Mouse (Mus musculus): ENCODE measurements around the gene Tbc1d23. TPM values are rescaled to one million over a fixed set of nuclear protein-coding genes. Genes with fewer than 3 reads are reported as not detected.

Tbc1d23 gene
- polyA plus RNA-seq, 1 experiment from 2014 or later: 22.3 TPM

DNA sequence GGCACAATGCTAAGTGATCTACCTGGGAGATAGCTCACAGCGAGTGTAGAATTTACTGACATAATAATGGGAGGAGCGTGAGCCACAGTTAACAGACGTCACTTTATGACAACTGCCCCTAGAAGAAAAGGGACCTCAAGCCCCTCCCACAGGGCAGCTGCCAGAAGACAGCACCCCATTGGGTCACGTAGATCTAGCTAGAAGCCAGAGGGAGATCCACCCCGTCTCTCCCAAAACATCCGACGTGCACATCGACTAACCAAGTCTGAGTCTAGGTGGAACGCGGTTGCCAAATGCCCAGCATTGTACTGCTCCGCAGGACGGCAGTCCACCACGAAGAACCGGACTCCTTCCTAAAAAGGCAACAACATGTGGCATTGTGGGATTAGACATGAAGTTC, 40.1 kb downstream of the Tbc1d23 start:
- TF ChIP-seq CTCF (IDR thresholded peaks at IDR 0.05; ENCODE audit: low read depth): no peak
- Histone ChIP-seq H3K4me1 (replicated peaks; ENCODE audit: control insufficient read depth, insufficient read depth, low read length) (no peaks in the 10 kb centered on the region), H3K36me3 (ENCODE audit: control insufficient read depth, insufficient read depth) (peaks cover 46% of the 10 kb centered on the region), H3K9me3 (ENCODE audit: control insufficient read depth) (no peaks in the 10 kb centered on the region), H3K27ac (ENCODE audit: low read depth, low read length) (no peak overlapping the region), H3K4me3 (ENCODE audit: low read depth, low read length) (no peak overlapping the region), H3K4me2 (replicated peaks; ENCODE audit: low read depth) (no peak overlapping the region), H3K27me3 (replicated peaks; ENCODE audit: control insufficient read depth, insufficient read depth, low read length) (no peaks in the 10 kb centered on the region), H3K9ac (ENCODE audit: low read depth, low read length) (no peak overlapping the region)
- 94% methylated on average over 14 of the region's 14 CpGs for WGBS
- no peak for ATAC-seq

DNA sequence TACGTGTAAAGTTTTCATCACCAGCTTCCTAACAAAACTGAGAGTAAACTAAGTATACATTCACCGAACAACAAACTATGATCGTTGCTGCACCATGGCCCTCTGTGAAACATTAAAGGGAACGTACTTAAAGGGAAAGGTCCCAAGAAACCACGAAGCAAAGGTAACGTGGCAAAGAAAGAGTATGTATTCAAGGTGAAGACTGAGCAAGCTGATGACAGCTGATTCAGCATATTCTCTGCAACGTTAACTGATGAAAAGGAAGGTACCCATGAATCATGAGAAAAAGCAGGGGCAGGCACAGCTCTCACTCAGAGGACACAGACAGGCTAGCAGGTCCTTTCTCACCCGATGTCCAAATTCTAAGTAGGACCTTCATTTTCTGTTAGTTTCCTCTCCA, 40.9 kb downstream of the Tbc1d23 start:
- H3K4me3 ChIP-seq (ENCODE audit: low read depth, low read length): no peak overlapping the region
- TF ChIP-seq CTCF (IDR thresholded peaks at IDR 0.05; ENCODE audit: low read depth): no peak
- H3K27me3 ChIP-seq (replicated peaks; ENCODE audit: control insufficient read depth, insufficient read depth, low read length): no peaks in the 10 kb centered on the region
- peaks cover 52% of the 10 kb centered on the region for H3K36me3 ChIP-seq (ENCODE audit: control insufficient read depth, insufficient read depth)
- no peak overlapping the region for H3K27ac ChIP-seq (ENCODE audit: low read depth, low read length)
- 89% methylated on average over 8 of the region's 8 CpGs for WGBS
- H3K9ac ChIP-seq (ENCODE audit: low read depth, low read length): no peak overlapping the region
- H3K9me3 ChIP-seq (ENCODE audit: control insufficient read depth): no peaks in the 10 kb centered on the region
- no peak for ATAC-seq
- no peak overlapping the region for H3K4me2 ChIP-seq (replicated peaks; ENCODE audit: low read depth)
- no peaks in the 10 kb centered on the region for H3K4me1 ChIP-seq (replicated peaks; ENCODE audit: control insufficient read depth, insufficient read depth, low read length)

- H3K4me1 ChIP-seq (replicated peaks; ENCODE audit: control insufficient read depth, insufficient read depth, low read length): no peaks in the 10 kb centered on the region
- no peaks in the 10 kb centered on the region for H3K9me3 ChIP-seq (ENCODE audit: control insufficient read depth)
- no peak for ATAC-seq
- H3K27ac ChIP-seq (ENCODE audit: low read depth, low read length): no peak overlapping the region
- no peak for TF ChIP-seq CTCF (IDR thresholded peaks at IDR 0.05; ENCODE audit: low read depth)
- 80% methylated on average over 2 of the region's 2 CpGs for WGBS
- no peak overlapping the region for H3K4me3 ChIP-seq (ENCODE audit: low read depth, low read length)
- no peak overlapping the region for H3K4me2 ChIP-seq (replicated peaks; ENCODE audit: low read depth)
- H3K36me3 ChIP-seq (ENCODE audit: control insufficient read depth, insufficient read depth): peaks cover 48% of the 10 kb centered on the region
- no peak overlapping the region for H3K9ac ChIP-seq (ENCODE audit: low read depth, low read length)
- H3K27me3 ChIP-seq (replicated peaks; ENCODE audit: control insufficient read depth, insufficient read depth, low read length): no peaks in the 10 kb centered on the region
These were observed 41.8 kb downstream of the Tbc1d23 start for GRCm38 (mm10) chr16:57189493-57189892.

DNA sequence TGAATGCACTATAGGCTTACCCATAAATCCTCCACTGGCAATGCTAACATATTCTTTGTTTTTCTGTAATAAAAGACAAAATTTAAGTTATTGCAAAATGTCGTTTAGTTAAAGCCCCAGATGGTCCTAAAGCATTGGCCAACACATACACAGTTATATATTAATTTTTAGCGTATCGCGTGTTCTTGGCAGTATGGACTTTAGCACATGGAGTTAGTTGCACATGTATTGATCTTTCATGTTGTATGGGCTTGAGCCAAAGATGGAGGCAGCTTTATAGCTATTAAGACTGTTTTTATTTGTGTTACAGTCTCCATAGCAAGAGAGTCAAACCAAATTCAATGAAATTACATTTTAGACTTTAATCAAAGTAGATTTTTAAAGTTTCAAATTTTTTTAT, 44.7 kb downstream of the Tbc1d23 start:
- peak; percentile 57; the same call in 1 of the 2 replicates for ATAC-seq
- H3K36me3 ChIP-seq (ENCODE audit: control insufficient read depth, insufficient read depth): peaks cover 67% of the 10 kb centered on the region
- no peaks in the 10 kb centered on the region for H3K27me3 ChIP-seq (replicated peaks; ENCODE audit: control insufficient read depth, insufficient read depth, low read length)
- WGBS: 71% methylated on average over 4 of the region's 4 CpGs
- no peak overlapping the region for H3K4me3 ChIP-seq (ENCODE audit: low read depth, low read length)
- H3K9ac ChIP-seq (ENCODE audit: low read depth, low read length): no peak overlapping the region
- H3K4me1 ChIP-seq (replicated peaks; ENCODE audit: control insufficient read depth, insufficient read depth, low read length): no peaks in the 10 kb centered on the region
- no peaks in the 10 kb centered on the region for H3K9me3 ChIP-seq (ENCODE audit: control insufficient read depth)
- H3K27ac ChIP-seq (ENCODE audit: low read depth, low read length): no peak overlapping the region
- H3K4me2 ChIP-seq (replicated peaks; ENCODE audit: low read depth): no peak overlapping the region
- TF ChIP-seq CTCF (IDR thresholded peaks at IDR 0.05; ENCODE audit: low read depth): no peak

- no peak overlapping the region for H3K27ac ChIP-seq (ENCODE audit: low read depth, low read length)
- H3K4me2 ChIP-seq (replicated peaks; ENCODE audit: low read depth): no peak overlapping the region
- ATAC-seq: no peak
- no peak overlapping the region for H3K4me3 ChIP-seq (ENCODE audit: low read depth, low read length)
- no peak overlapping the region for H3K9ac ChIP-seq (ENCODE audit: low read depth, low read length)
- no peaks in the 10 kb centered on the region for H3K4me1 ChIP-seq (replicated peaks; ENCODE audit: control insufficient read depth, insufficient read depth, low read length)
- peaks cover 64% of the 10 kb centered on the region for H3K36me3 ChIP-seq (ENCODE audit: control insufficient read depth, insufficient read depth)
- no peak for TF ChIP-seq CTCF (IDR thresholded peaks at IDR 0.05; ENCODE audit: low read depth)
- H3K9me3 ChIP-seq (ENCODE audit: control insufficient read depth): no peaks in the 10 kb centered on the region
- no peaks in the 10 kb centered on the region for H3K27me3 ChIP-seq (replicated peaks; ENCODE audit: control insufficient read depth, insufficient read depth, low read length)
- WGBS: 81% methylated on average over 5 of the region's 5 CpGs
These were observed 49.3 kb downstream of the Tbc1d23 start for GRCm38 (mm10) chr16:57182037-57182436.

DNA sequence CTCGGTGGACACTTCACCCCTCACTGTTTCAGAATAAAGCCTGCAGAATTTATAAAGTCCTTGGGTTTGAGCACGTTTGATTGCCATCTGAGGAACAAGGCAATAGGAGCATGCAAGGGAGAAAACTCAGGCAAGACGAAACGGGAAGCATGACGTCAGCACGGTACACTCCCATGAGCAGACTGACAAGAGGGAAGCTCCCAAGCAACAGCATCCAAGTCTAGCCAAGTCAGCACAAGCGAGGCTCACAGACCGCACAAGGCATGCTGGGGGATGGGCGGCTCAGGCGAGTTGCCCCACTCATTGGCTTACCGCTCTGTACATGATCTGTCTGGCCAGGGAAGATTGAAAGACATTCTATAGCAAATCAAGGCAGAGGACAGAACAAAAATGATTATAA, 50.1 kb downstream of the Tbc1d23 start:
- Histone ChIP-seq H3K4me2 (replicated peaks; ENCODE audit: low read depth) (no peak overlapping the region), H3K4me3 (ENCODE audit: low read depth, low read length) (no peak overlapping the region), H3K27ac (ENCODE audit: low read depth, low read length) (no peak overlapping the region), H3K27me3 (replicated peaks; ENCODE audit: control insufficient read depth, insufficient read depth, low read length) (no peaks in the 10 kb centered on the region), H3K9me3 (ENCODE audit: control insufficient read depth) (no peaks in the 10 kb centered on the region), H3K36me3 (ENCODE audit: control insufficient read depth, insufficient read depth) (peaks cover 70% of the 10 kb centered on the region), H3K4me1 (replicated peaks; ENCODE audit: control insufficient read depth, insufficient read depth, low read length) (no peaks in the 10 kb centered on the region), H3K9ac (ENCODE audit: low read depth, low read length) (no peak overlapping the region)
- no peak for TF ChIP-seq CTCF (IDR thresholded peaks at IDR 0.05; ENCODE audit: low read depth)
- ATAC-seq: no peak
- 87% methylated on average over 11 of the region's 11 CpGs for WGBS

DNA sequence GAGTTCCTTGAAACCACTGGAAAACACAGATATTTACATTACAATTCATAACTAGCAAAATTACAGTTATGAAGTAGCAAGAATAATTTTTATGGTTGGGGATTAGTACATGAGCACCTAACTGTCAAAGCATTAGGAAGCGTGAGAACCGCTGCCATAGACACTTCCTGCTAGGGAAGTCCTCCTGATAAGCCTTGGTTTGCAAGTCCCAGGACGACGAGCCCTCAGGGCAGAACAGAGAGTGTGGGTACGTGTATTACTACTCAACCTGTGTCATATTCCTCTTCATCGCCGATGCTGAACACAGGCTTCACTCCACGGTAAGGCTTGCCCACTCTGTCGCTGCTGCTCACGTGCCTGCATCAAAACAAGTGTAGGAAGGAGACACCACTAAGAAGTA, 53.6 kb downstream of the Tbc1d23 start:
- 86% methylated on average over 10 of the region's 10 CpGs for WGBS
- H3K4me1 ChIP-seq (replicated peaks; ENCODE audit: control insufficient read depth, insufficient read depth, low read length): no peaks in the 10 kb centered on the region
- ATAC-seq: no peak
- no peak overlapping the region for H3K4me2 ChIP-seq (replicated peaks; ENCODE audit: low read depth)
- H3K4me3 ChIP-seq (ENCODE audit: low read depth, low read length): no peak overlapping the region
- no peaks in the 10 kb centered on the region for H3K27me3 ChIP-seq (replicated peaks; ENCODE audit: control insufficient read depth, insufficient read depth, low read length)
- no peaks in the 10 kb centered on the region for H3K9me3 ChIP-seq (ENCODE audit: control insufficient read depth)
- H3K27ac ChIP-seq (ENCODE audit: low read depth, low read length): no peak overlapping the region
- no peak overlapping the region for H3K9ac ChIP-seq (ENCODE audit: low read depth, low read length)
- TF ChIP-seq CTCF (IDR thresholded peaks at IDR 0.05; ENCODE audit: low read depth): no peak
- peaks cover 57% of the 10 kb centered on the region for H3K36me3 ChIP-seq (ENCODE audit: control insufficient read depth, insufficient read depth)
